Mouse (Mus musculus): ENCODE data around the gene Sap30bp.

GRCm38 (mm10) chr11:116010948-116011347 lies 77.9 kb downstream of the Sap30bp start:
- no peak for TF ChIP-seq CTCF (IDR thresholded peaks at IDR 0.05; ENCODE audit: insufficient read depth, low read depth, low read length)
- no peak for TF ChIP-seq POLR2A (IDR thresholded peaks at IDR 0.05; ENCODE audit: insufficient read depth, low read depth, low read length)

Measured in olfactory bulb, adult 2 months (tissue).